Mouse (Mus musculus): ENCODE results near the gene Ldlrap1.

The Ldlrap1 gene

GRCm38 (mm10) chr4:134775234-134775944 lies 7.6 kb upstream of the Ldlrap1 start:
- DNase-seq = no peak

- DNase-seq = no peak
These were observed 6.3 kb upstream of the Ldlrap1 start for GRCm38 (mm10) chr4:134774126-134774525.

GRCm38 (mm10) chr4:134772805-134773674 lies 5.2 kb upstream of the Ldlrap1 start:
- peak; percentile 67 for DNase-seq

- DNase-seq = peak; percentile 92
These were observed 2.1 kb upstream of the Ldlrap1 start for GRCm38 (mm10) chr4:134769891-134770290.

- peak; percentile 77 for DNase-seq
These were observed 1.4 kb upstream of the Ldlrap1 start for GRCm38 (mm10) chr4:134769081-134769811.

GRCm38 (mm10) chr4:134768226-134768888 lies 533 bp upstream of the Ldlrap1 start:
- DNase-seq = peak; percentile 85

GRCm38 (mm10) chr4:134766904-134767425 lies 859 bp downstream of the Ldlrap1 start:
- peak; percentile 77 for DNase-seq

- no peak for DNase-seq
These were observed 1.5 kb downstream of the Ldlrap1 start for GRCm38 (mm10) chr4:134766277-134766676.

- DNase-seq = no peak
These were observed 3.5 kb downstream of the Ldlrap1 start for GRCm38 (mm10) chr4:134764333-134764732.

- no peak for DNase-seq
These were observed 5.5 kb downstream of the Ldlrap1 start for GRCm38 (mm10) chr4:134762360-134762759.

GRCm38 (mm10) chr4:134760793-134761201 lies 7.0 kb downstream of the Ldlrap1 start:
- peak; percentile 45 for DNase-seq

- DNase-seq = no peak
These were observed 7.5 kb downstream of the Ldlrap1 start for GRCm38 (mm10) chr4:134760281-134760680.

GRCm38 (mm10) chr4:134759564-134759963 lies 8.3 kb downstream of the Ldlrap1 start:
- no peak for DNase-seq

- DNase-seq = no peak
These were observed 8.9 kb downstream of the Ldlrap1 start for GRCm38 (mm10) chr4:134758922-134759321.

GRCm38 (mm10) chr4:134758367-134758766 lies 9.5 kb downstream of the Ldlrap1 start:
- no peak for DNase-seq

- no peak for DNase-seq
These were observed 10.9 kb downstream of the Ldlrap1 start for GRCm38 (mm10) chr4:134756953-134757352.

GRCm38 (mm10) chr4:134754941-134755340 lies 12.9 kb downstream of the Ldlrap1 start:
- no peak for DNase-seq

- no peak for DNase-seq
These were observed 13.5 kb downstream of the Ldlrap1 start for GRCm38 (mm10) chr4:134754371-134754770.

GRCm38 (mm10) chr4:134753516-134754261 lies 14.1 kb downstream of the Ldlrap1 start:
- DNase-seq = no peak

- no peak for DNase-seq
These were observed 14.9 kb downstream of the Ldlrap1 start for GRCm38 (mm10) chr4:134752911-134753426.

- DNase-seq = no peak
These were observed 16.0 kb downstream of the Ldlrap1 start for GRCm38 (mm10) chr4:134751682-134752380.
